Mouse (Mus musculus): ENCODE results near the gene Gpkow. TPM values are rescaled to one million over a fixed set of nuclear protein-coding genes. Genes with fewer than 3 reads are reported as not detected.

Gpkow gene
- total RNA-seq (2015) (26.8 and 28.2 TPM in 2 replicates), total RNA-seq (2017) (19.2 and 24.4 TPM in 2 replicates)

- ATAC-seq (replicated peaks; ENCODE audit: poor library complexity), result peak; percentile 100
Observed at GRCm38 (mm10) chrX:7696954-7697381, at the start of gene Gpkow. Gene Gpkow, plus strand, starts transcription at chrX:7697131.

- ATAC-seq (replicated peaks; ENCODE audit: poor library complexity), result peak; percentile 87
Observed at GRCm38 (mm10) chrX:7648671-7649304, 48.1 kb upstream of the Gpkow start.

- peak; percentile 92 for ATAC-seq (replicated peaks; ENCODE audit: poor library complexity)
Observed at GRCm38 (mm10) chrX:7657221-7657639, 39.7 kb upstream of the Gpkow start, which contains the start of gene Prickle3. Gene Prickle3, plus strand, starts transcription at chrX:7657260.

- peak; percentile 36; the same call in 1 of the 2 replicates for ATAC-seq (replicated peaks; ENCODE audit: poor library complexity)
Observed at GRCm38 (mm10) chrX:7658031-7658784, 38.7 kb upstream of the Gpkow start.

GRCm38 (mm10) chrX:7658785-7659589 lies 37.9 kb upstream of the Gpkow start:
- ATAC-seq (replicated peaks; ENCODE audit: poor library complexity), result no peak

- ATAC-seq (replicated peaks; ENCODE audit: poor library complexity), result no peak
Observed at GRCm38 (mm10) chrX:7661086-7661485, 35.8 kb upstream of the Gpkow start.

GRCm38 (mm10) chrX:7662936-7663335 lies 34.0 kb upstream of the Gpkow start:
- no peak for ATAC-seq (replicated peaks; ENCODE audit: poor library complexity)

- no peak for ATAC-seq (replicated peaks; ENCODE audit: poor library complexity)
Observed at GRCm38 (mm10) chrX:7664791-7665190, 32.1 kb upstream of the Gpkow start.

- ATAC-seq (replicated peaks; ENCODE audit: poor library complexity), result no peak
Observed at GRCm38 (mm10) chrX:7665739-7666502, 31.0 kb upstream of the Gpkow start.

GRCm38 (mm10) chrX:7670390-7670881 lies 26.5 kb upstream of the Gpkow start:
- peak; percentile 41 for ATAC-seq (replicated peaks; ENCODE audit: poor library complexity)

GRCm38 (mm10) chrX:7670921-7671623 lies 25.9 kb upstream of the Gpkow start, which contains the start of gene Plp2:
Gene Plp2, minus strand, starts transcription at chrX:7671390.
- peak; percentile 7; the same call in 1 of the 2 replicates for ATAC-seq (replicated peaks; ENCODE audit: poor library complexity)

GRCm38 (mm10) chrX:7672739-7673138 lies 24.2 kb upstream of the Gpkow start:
- no peak for ATAC-seq (replicated peaks; ENCODE audit: poor library complexity)

GRCm38 (mm10) chrX:7673578-7674281 lies 23.2 kb upstream of the Gpkow start:
- ATAC-seq (replicated peaks; ENCODE audit: poor library complexity), result peak; percentile 56

- ATAC-seq (replicated peaks; ENCODE audit: poor library complexity), result peak; percentile 40
Observed at GRCm38 (mm10) chrX:7674284-7675000, 22.5 kb upstream of the Gpkow start.

- no peak for ATAC-seq (replicated peaks; ENCODE audit: poor library complexity)
Observed at GRCm38 (mm10) chrX:7675001-7675380, 21.9 kb upstream of the Gpkow start.

GRCm38 (mm10) chrX:7678986-7679385 lies 17.9 kb upstream of the Gpkow start:
- no peak for ATAC-seq (replicated peaks; ENCODE audit: poor library complexity)

- ATAC-seq (replicated peaks; ENCODE audit: poor library complexity), result peak; percentile 98
Observed at GRCm38 (mm10) chrX:7679405-7680056, 17.4 kb upstream of the Gpkow start.

GRCm38 (mm10) chrX:7680057-7680412 lies 16.9 kb upstream of the Gpkow start:
- ATAC-seq (replicated peaks; ENCODE audit: poor library complexity), result no peak

All from megakaryocyte progenitor cell, adult 5-6 weeks (primary cell).